Mouse (Mus musculus): ENCODE data around the gene Tmem260.

Tmem260 gene

GRCm38 (mm10) chr14:48482762-48483161 lies 36.8 kb downstream of the Tmem260 start:
- DNase-seq: no peak

DNA sequence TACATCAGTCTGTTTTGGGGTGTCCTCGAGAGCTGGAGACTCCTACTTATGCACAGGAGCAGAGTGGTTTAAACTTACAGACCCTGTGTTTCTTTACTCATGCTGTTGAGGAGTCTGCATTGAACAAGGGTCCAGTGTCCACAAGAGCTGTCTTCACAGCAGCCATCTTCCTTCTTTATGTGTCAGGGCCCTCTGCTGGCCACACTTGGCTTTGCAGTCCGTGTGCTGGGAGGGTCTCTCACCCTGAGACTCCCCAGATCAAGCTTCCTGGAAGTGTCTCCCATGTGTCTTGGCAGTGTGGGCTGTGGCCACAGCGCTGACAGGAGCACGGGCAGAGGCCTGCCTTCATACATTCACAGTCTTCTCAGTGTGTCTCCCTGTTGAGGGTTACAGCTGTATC lies 48.0 kb downstream of the Tmem260 start:
- peak; percentile 73 for DNase-seq

DNA sequence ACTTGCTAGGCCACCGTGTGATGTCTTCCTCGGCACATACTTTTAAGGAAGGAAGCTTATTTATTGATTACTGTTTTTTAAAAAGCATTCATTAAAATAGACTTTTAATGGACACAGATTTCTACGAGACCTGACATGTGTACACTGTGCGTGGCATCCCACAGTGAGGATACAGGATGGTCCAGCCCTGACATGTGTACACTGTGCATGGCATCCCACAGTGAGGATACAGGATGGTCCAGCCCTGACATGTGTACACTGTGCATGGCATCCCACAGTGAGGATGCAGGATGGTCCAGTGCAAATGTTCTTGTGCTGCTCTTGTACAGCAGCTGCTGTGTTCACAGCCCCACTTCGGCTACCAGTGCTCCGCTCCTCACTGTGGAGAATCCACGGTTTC lies 56.6 kb downstream of the Tmem260 start:
- DNase-seq: no peak

GRCm38 (mm10) chr14:48503691-48504565 lies 58.0 kb downstream of the Tmem260 start:
- peak; percentile 19 for DNase-seq

- no peak for DNase-seq
Measured at GRCm38 (mm10) chr14:48504566-48504950, 58.6 kb downstream of the Tmem260 start.

DNA sequence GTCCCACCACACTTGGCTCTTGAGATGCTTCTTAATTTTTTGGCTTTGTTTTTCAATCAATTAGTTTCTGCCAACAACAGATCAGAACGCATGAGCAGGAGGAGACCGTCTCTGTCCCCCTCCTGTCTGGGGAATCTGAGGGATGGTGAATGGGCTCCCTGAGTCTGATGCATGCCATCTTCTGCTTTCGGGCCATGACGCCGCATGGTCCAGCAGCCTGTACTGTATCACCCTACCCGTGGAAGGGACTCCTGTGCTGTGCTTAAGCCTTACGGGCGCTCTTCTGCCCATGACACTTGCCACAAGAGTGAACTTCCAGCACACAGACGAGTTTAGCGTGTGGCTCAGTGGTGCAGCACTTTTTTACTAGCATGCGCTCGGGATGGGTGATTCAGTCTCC lies 59.7 kb downstream of the Tmem260 start:
- DNase-seq: no peak

- no peak for DNase-seq
Measured at GRCm38 (mm10) chr14:48507376-48507775, 61.5 kb downstream of the Tmem260 start.

GRCm38 (mm10) chr14:48509131-48509530 lies 63.2 kb downstream of the Tmem260 start:
- no peak for DNase-seq

DNA sequence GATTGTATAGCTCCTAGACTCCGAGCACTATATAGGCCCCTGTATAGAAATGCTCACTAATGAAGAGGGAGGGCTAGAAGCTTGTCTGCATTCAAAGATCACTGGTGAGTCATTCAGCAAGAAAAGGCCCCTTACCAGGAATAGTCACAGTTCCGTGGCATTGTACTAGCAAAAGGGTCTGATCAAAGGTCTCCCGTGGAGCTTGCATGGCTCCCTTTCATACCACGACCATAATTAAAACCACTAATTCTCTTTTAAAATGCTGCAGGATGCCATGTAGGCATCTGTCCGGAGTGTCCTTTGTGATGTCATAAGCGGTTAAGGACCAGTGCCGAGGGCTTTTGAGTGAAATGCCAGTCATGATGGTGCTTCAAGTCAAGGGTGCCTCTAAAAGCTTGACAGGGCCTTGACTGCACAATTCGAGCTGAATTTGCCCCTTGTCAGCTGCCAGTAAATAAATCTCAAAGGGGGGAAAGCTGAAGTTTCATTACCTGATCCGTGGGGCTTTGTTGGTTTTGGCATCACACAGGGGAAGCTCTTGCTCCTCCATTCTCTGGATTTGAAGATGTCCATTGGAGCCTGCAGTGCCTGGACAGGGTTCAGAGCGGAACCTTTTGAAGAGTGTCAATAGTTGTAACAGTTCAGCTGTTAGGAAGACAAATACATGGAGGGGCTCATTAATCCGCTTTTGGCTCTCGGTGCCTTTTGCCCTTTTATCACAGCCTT lies 67.3 kb downstream of the Tmem260 start:
- DNase-seq: peak; percentile 52

GRCm38 (mm10) chr14:48513824-48514493 lies 68.0 kb downstream of the Tmem260 start:
- DNase-seq: no peak

DNA sequence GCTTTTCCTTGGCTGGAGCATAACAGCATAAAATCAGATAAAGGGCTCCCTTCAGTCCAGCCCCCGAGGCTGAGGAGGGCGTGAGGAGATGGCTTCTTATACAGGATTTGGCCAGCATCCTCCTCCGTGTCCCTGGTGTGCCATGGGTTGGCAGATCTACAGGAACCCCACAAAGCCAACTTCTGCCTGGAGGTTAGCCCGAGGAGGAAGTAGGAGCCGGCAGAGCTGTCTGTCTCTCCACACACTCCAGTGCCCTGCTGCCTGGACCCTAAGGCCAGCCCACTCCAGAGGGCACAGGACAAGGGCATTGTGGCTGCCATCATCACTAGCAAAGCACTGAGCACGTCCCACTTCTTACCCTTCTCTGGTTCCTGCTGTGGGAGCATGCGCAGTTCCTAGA lies 68.7 kb downstream of the Tmem260 start:
- no peak for DNase-seq

GRCm38 (mm10) chr14:48515538-48515937 lies 69.6 kb downstream of the Tmem260 start:
- DNase-seq: no peak

GRCm38 (mm10) chr14:48523361-48523760 lies 77.4 kb downstream of the Tmem260 start:
- peak; percentile 80 for DNase-seq

DNA sequence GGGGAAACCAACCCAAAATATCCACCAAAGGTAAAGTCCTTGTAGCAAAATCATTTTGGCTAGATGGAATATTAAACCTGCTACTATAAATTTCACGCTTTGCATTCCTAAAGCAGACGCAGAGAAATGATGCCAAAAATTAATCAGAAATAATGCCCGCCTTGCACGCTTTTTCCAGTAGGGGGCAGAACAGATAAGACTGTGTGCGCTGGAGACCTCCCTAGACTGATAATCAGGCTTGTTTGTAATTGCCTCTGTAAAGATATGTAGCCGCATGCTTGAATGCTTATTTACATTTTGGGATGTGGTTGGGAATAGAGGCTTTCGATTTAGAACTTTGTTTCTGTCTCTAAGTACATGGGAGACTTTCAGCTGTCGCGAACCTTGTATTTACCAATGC lies 78.2 kb downstream of the Tmem260 start:
- DNase-seq: peak; percentile 74

GRCm38 (mm10) chr14:48525055-48525454 lies 79.1 kb downstream of the Tmem260 start:
- no peak for DNase-seq

DNA sequence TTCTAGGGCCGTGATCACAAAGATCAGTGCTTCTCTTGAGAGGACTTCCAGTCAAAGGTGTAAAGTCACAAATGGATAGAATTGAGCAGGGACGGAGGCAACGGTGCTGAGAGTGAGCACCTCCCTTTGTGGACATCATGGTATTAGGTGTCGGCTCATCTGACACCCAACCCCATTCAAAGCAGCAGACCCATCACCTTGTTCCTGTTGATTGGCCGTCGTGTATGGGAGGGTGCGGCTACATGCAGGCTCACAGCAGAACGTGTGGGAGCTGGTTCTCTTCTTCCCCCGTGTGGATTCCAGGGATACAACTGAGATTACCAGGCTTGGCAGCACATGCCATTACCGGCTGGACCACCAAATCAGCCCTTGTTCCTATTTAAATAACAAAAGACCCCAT lies 84.7 kb downstream of the Tmem260 start:
- DNase-seq: no peak

DNA sequence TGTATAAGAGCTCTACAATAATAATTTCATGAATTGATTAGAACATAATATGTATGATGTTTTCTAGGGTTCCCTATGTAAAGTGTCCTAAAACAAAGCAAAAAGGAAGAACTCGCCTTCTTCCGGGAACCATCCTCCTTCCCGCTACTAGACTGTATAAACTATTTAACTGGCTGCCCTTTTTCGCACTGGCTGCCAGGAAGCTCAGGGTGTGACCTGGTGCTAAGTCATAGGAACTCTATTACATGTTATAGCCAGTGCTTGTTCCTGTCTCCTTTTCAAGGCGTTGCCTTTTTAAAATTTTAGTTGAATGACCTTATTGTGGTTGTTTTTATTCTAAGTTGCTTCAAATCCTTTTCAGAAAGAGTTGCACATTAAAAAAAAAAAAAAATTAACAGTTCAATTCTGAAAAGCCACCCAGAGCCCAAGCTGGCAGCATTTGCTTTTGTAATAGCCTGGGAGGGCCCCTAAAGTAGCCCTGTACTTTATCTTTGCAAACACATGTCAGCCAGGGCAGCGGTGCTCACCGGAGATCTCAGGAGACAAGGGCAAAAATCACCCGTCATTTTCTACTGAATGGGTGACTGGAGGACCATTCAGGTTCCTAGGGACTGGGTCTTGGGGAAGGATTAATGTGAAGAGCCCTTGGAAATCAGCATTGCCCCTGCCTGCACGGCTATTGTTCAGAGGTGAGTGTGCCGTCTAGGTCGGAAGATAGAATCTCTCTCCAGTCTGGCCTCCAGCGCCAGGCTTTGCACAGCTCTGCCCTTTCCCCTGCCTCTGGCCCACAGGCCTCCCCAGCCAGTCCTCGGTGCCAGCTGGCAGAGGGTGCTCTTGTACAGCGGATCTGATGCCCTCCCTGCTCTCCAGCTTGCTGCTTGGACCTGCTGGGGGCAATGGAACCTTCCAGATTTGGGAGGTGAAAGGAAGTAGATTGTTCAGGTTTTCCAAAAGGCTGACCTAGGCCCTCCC lies 92.2 kb downstream of the Tmem260 start:
- peak; percentile 61 for DNase-seq

GRCm38 (mm10) chr14:48545166-48545565 lies 99.2 kb downstream of the Tmem260 start:
- no peak for DNase-seq

DNA sequence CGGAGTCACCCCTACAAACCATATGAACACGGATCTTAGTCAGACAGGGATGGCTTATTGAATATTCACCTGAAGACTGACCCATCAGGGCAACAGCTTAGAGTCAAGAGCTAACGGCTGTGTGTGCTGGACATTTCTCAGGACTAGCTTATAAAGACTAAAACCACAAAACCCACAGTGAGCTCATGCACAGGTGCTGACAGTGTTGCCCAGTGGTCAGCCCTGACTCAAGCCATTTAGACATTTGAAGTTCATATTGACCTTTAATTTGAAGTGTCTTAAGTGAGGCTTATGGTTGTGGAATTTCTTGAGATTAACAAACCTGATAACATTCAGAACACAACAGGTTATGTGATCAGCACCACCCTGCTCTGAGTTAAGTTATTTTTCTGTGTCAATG lies 100.1 kb downstream of the Tmem260 start:
- no peak for DNase-seq

DNA sequence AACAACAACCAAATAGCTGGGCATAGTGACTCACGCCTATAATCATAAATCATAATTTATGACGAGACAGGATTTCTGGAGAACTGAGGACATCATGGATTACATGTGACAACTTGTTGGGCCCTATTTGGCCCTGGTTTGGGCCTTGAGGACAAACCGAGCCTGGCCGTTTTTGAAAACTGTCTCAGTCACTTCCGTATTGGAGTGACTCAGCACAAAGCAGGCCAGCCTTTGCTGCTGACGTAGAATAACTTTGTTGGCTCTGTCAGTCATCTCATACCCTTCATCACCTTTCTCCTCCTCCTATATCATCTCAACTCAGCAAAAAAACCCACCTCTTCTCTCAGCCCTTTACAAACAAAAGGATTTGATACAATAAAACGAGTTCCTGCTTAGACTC lies 103.8 kb downstream of the Tmem260 start:
- no peak for DNase-seq

DNA sequence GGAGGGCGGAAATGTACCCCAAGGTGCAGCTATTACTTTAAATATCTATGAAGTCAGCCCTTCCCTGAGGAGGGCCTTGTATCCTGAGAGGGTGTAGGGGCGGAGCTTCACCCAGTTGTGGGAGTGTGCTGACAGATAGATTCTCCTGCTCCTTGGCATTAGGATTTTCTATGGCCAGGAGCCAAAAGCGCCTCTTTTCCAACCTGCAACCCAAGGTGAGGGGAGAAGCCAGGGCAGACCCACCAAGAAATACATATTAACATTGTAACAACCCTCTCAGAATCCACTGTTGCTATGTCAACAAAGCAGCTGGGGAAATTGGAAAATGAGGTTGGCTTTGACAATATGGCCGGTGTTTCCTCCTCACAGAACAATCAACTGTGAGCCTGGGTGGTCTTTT lies 107.3 kb downstream of the Tmem260 start:
- no peak for DNase-seq

DNA sequence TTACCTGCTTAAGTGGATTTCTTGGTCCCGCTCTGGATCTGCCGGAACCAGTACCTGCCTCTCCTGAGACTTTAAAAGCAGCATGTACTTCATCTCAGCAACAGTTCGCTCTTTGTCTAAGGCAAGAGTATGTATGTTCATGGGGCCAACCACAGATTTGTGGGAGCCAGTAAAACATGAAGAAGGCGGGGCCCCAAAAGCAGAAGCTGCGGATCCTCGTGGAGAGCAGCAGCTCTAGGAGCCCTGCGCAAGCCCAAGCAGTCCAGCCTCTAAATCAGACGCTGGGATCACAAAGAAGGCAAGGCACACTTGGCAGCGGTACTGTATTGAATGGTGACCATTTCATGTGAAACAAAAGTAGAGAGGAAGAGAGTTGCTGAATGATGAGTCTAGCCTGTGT lies 107.8 kb downstream of the Tmem260 start:
- no peak for DNase-seq
